Mouse (Mus musculus) thymus, adult 18-20 months (tissue): ENCODE data around the gene Upf1.

ENCODE experiments used
- DNase-seq, 2 experiments: peaks; one replicate each; pipeline ENCODE4 v3.0.0; 2022; ENCODE audit warnings: mixed read lengths in 2 of 2

Gene Upf1

DNA sequence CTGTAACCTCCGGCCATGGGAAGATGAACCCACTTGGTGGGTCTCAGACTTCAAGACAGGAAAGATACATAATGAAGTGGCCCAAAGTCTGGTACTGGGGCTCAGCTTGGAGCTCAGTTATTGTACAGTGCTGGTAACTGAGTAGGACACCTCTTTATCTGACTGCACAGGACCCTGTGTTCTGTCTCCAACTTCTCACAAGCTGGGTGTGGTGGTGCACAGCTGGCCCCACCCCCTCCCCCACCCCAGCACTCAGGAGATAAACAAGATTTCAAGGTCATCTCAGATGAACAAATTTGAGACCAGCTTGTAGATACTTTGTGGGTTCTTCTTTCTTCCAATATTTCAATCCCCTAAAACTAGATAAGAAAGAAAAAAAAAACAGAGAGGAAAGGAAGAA is 3.0 kb upstream of the Upf1 start:
- DNase-seq: no peak

DNA sequence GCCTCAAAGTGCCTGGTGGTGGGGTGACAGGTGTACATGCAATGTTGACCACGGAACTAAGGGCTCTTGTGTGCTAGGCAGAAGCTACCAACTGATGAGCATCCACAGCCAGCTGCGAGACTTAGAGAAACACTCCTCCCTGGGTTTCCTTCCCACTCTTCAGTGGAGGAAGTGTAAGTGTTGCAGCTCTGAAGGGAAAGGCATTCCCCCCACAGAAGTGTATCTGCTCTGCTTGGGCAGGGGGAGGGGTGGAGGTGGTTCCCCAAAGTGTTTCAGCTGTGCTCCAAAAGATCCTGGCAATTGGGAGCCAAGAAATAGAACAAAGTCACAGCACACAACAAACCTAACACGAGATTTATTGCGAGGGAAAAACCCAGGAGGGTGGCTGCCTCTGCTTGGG is 926 bp upstream of the Upf1 start:
- no peak for DNase-seq

DNA sequence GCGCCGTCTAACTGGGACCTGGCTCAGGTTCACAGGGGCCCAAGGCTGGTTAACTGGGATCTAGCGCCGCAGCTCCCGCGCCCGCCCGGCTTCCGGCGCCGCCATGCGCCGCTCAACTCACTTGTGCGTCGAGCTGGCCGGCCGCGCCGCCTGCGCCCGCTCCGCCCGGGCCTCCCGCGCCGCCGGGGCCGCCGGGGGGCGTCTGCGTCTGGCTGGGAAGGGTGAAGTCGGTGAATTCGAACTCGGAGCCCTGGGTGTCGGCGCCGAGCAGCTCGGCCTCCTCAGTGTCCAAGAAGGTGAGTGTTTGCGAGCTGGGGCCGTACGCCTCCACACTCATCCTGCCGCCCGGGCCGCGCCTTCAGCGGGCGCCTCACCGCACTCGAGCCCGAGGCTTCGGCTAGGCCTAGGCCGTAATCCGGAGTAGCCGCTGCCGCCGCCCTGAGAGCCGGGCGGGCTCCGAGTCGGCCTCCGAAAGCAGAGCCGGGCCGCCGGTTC is 374 bp downstream of the Upf1 start:
- peak; percentile 42 to 51 for DNase-seq

DNA sequence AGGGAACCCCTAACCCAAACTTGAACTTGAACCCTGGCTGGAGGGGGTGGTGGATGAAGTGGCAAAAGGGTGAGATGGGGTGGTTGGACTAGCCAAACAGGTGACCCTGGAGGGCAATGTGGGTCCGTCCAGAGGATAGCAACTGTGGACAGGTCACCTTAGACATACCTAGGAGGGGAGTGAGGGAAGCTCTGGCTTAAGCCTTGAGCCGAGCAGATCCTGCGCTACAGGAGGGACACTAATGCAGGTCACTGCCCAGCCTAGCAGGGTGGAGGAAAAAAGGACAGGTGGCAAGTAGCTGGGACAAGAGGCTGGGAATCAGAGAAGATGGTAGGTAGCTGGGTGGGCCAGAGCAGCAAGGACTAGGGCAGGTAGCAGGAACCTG is 1.1 kb downstream of the Upf1 start:
- no peak for DNase-seq

DNA sequence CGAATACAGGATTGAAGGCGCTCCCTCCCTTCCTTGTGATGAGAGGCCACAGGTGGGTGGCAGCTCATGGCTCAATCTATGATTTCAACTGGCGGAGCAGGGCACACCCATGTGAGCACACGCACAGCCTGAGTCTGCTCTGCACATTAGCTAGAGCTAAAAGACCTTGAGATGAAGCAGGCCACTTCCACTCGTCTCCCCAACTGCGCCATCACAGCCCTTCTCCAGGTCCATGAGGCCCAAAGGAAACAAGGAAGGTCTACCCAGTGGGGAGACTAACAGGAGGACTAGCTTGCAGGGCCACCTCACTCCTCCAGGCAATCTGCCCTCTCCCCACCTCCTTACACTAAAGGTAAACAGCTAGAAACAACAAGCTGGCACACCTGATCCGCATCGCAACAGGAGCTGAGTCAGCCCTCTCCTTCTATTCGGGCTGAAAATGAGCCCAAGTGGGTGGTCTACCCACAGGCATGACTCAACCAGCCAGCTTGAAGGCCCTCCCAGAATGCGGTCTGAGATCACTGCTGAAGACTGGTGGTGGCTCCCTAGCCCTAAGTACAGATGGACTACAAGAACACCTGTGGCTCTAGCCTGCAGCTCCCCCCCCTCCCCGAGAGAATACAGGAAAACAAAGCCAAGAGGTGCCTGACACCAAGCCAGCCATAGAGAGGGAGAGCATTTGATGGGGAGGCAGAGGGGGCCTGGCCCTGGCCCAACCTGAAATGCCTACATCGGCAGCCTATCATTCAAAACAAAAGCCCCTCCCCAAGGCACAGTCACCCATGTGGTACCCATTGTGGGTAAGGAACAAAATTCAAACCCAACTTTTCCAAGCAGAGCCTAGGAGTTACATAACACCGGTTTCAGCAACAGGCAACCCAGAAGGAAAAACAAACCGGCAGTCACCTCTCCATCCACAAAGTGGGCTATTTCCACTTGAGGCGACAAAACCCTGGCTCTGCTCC is 1.8 kb downstream of the Upf1 start:
- DNase-seq: no peak

DNA sequence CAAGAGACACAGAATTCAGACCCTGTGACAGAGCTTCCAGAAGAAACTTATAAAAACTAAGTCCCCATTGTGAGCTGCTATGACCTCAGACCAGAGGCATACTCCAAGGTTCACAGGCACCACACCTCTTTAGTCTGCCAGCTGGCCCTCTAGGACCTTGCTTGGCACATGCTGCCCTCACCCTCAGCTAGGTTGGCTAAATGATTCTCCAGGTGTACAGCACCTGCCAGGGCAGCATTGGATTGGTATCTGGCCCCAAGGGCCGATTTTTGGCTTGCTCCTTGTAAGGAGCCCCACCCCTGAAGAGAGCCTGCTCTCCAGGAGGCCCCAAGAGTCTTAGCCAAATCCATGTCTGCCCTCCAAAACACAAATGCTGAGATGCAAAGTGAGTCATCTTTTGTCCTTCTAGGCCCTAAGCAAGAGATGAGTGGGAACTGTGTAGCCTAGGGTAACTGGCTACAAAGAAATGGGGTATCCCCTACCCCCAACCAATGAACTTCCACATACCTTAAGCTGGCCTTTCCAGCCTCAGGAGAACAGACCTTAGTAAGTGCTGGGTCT is 5.1 kb downstream of the Upf1 start:
- no peak for DNase-seq

DNA sequence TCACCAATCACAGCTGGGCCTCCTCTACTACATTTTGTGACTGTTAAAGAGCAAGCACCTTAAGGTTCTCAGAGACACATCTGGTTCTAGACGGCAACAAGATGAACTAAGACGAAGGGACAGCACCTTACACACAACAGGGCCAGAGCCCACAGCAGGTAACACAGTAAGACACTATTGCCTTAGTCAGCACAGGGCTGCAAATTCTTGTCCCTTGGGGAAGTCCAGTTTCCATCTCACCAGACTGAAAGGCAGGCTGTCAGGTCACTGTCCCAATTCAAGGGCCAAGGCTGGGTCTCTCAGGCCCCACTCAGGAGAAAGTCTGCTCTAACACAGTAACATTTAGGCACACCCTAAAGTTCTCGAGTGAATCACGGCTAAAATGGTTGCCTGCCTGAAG is 5.6 kb downstream of the Upf1 start:
- DNase-seq: no peak

DNA sequence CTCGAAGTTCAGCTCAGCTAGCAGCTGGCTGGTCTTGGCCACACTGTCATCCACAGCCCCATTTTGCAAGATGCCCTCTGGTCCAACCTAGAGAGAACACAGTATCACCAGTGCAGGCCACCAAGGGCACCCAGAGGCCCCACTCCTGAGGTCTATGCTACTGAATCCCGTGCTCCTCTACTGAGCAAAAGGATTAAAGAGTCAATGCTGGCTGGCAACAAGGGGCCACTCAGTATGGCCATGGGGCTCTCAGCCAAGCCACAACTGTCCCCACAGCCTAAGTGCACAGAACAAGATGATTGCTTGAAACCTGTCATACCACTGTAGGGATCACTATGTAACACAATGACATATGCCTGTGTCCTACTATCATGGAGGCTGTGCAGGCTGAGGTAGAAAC is 8.8 kb downstream of the Upf1 start:
- DNase-seq: no peak

DNA sequence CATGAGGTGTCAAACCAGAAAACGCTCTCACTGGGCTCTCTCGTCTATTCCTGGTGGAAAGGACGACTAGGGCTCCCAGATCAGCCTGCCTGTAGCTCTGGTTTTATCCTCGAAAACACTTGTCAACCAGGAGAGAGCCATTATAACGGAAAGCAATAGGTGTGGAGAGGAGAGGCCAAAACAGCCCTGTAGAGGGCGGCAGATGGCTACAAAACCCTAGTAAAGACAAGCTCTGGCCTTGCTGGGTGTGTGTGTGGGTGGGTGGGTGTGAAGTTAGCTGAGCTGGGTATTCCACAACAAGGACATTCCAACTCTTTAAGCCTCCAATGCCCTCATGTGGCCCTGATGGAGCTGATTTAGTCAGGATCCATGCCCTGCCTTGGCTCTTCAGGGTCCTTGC is 9.4 kb downstream of the Upf1 start:
- DNase-seq: no peak

DNA sequence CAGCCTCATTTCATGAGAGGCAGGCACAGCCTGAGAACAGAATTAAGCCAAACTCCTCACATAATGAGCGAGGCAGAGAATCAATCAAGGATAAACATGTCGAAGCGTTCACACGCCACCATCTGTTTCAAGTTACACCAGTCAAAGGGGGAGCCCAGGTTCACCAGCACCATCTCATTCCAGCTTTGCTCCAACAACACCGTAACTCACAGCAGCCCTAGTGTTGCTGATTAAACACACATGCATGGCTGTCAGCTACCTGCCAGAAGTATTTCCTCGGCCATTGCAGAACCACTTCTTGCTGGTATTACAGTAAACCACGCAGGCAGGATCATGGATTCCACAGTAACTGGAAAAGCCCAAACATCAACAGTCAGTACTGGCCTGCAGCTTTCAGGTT is 10.0 kb downstream of the Upf1 start:
- DNase-seq: no peak

DNA sequence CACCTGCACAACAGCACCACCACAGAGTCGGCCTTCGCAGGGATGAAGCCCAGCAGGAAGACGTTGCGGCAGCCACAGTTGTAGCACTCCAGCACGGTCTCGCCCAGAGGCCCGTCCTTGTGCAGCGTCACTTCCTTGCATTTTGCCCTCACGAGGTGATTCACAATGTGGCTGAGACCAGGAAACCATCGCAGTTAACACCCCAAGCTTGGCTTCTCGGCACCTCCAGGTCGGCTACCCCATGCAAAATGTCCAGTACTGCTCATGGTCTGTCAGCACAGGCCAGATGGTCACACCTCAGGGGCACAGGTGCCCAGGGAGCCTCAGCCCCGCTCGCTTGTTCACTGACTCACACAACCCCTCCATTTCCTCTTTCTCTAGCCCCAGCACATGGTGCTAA is 11.1 kb downstream of the Upf1 start:
- DNase-seq: no peak

DNA sequence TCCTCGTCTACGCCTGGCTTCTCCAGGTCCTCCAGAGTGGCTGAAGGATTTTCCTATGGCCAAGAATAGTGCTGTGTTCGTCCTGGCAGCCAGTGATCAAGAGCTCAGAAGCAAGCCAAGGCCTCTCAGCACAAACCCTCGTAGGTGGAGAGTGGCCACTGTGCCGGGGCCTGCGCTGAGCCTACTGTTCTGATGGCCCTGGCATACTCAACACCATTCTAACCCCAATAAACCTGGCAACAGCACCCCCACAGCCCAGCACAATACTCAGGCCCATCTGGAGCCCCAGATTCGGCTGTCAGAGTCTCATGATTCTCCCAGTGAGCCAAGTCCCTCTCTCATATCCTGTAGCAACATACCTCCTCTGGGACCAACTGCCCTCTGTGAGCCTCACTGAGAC is 12.4 kb downstream of the Upf1 start:
- DNase-seq: no peak

DNA sequence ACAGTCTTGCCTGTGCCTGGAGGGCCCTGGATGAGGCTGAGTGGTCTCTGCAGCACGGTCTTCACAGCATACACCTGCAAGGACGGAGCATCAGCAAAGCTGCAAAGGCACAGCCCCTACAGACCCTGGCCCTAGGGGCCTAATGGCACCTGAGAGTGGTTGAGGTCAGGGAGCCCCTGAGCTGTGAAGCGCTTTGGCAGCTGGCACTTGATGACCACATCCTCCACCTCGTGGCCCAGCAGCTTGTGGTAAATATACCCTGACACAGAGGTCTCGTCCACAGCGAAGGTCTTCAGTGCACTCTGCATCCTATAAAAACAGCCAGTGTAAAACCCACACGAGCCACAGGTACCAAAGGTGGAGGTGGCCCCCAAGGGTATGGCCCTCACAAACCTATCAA is 14.1 kb downstream of the Upf1 start:
- no peak for DNase-seq

DNA sequence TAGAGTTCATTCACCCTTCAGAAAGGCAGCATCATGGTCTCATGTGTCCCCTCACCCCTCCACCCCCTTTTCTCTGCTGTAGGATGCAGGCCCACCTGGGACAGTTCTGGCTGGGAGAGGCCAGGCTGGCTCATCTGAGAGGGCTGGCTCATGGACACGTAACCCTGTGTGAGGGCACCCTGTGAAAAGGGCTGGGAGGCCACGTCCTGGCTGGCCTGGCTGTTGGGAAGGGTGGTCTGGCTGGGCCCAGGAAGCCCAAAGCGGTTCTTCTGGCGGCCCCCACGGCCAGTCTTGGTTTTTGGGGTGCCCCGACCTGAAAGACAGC is 20.2 kb downstream of the Upf1 start:
- no peak for DNase-seq

DNA sequence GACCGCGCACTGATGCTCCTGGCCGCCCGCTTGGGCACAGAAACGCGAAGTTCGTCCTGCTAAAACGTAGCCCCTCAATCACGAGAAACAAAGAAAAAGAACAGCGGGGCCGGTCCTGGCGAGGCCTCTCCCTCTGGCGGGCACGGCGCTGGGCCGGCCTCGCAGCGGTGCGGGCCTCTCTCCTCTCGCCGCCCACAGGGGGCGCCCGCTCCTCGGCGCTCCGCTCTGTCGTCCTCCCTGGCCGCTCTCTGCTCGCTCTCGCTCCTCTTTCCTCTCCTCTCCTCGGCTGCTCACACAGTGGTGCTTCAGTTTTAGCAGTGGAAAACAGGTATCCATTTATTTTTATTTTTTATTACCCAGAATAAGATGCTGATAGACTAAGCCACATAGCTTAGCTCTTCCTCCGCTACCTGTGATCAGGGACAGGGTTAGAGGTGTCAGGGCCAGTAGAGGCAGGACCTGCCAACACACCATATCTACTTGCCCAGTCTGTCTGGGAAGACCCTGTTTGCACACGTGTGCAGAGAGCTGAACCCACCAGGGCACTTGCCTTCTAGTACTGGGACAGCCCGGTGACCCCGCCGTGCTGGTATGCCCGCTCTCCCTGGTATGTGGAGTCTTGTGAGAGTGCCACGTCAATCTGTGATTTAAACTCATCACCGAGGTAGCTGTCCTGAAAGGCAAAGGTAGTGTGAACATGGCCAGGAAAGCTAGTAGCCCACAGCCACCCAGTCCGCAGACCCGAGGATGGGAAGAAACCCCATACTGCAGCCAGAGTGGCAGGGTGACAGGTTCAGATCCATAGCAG is 20.8 kb downstream of the Upf1 start:
- no peak for DNase-seq

DNA sequence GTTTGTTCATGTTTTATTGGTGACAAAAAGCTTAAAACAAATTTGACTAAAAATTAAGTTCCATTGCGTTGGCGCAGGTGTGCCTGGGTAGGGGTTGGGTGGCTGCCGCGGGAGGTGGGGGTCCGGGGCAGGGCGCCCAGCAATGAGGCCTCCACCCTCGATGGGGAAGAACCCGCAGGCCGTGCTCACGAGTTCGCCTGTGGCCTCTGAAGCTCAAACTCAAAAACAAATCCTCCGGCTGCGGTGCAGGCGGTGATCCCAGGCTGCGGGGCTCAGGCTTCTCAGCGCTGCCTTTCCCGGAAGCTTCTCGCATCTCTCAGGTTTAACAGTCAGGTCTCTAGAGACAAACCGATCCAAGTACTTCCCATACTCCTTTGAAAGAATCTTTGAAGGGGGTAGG is 21.6 kb downstream of the Upf1 start:
- no peak for DNase-seq

DNA sequence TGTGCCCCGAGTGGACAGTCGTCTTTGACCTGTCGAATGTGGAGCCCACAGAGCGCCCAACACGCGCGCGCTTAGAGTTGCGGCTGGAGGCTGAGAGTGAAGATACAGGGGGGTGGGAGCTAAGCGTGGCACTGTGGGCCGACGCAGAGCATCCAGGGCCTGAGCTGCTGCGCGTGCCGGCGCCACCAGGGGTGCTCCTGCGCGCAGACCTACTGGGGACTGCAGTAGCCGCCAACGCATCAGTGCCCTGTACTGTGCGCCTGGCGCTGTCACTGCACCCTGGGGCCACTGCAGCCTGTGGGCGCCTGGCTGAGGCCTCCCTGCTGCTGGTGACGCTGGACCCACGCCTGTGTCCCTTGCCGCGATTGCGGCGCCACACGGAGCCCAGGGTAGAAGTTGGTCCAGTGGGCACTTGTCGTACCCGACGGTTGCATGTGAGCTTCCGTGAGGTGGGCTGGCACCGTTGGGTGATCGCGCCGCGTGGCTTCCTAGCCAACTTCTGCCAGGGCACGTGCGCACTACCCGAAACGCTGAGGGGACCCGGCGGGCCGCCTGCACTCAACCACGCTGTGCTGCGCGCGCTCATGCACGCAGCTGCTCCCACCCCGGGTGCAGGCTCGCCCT is 22.2 kb downstream of the Upf1 start:
- no peak for DNase-seq

DNA sequence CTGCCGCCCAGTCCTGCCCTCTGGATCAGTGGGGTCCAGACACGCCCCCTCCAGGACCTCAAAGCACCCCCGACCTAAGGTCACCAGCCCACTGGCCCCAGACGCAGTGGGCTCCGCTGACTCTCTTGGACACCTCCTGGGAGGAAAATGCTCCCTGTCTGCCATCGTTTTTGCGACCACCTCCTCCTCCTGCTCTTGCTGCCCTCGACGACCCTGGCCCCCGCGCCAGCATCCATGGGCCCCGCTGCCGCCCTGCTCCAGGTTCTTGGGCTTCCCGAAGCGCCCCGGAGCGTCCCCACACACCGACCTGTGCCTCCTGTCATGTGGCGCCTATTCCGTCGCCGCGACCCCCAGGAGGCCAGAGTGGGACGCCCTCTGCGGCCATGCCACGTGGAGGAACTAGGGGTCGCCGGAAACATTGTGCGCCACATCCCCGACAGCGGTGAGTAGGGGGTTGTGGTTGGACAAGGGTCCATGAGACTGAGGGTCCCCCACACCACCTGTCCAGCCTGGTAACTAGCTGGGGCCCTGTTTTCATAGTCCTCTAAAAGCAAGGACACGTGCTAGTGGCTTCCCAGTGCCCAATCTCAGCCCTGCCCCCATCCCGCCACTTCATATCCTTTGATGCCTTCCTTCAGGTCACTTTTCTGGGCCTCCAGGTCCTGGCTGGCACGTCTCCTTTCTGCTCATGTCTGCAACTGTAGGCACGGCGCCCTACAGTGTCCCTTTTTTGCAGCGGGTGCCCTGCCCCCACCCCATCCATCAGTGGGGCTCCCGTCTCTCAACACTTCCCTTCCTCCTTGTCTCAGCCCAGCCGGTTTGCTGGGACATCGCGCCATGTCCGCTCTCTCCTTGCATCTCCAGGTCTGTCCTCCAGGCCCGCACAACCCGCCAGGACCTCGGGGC is 23.0 kb downstream of the Upf1 start:
- DNase-seq: no peak

DNA sequence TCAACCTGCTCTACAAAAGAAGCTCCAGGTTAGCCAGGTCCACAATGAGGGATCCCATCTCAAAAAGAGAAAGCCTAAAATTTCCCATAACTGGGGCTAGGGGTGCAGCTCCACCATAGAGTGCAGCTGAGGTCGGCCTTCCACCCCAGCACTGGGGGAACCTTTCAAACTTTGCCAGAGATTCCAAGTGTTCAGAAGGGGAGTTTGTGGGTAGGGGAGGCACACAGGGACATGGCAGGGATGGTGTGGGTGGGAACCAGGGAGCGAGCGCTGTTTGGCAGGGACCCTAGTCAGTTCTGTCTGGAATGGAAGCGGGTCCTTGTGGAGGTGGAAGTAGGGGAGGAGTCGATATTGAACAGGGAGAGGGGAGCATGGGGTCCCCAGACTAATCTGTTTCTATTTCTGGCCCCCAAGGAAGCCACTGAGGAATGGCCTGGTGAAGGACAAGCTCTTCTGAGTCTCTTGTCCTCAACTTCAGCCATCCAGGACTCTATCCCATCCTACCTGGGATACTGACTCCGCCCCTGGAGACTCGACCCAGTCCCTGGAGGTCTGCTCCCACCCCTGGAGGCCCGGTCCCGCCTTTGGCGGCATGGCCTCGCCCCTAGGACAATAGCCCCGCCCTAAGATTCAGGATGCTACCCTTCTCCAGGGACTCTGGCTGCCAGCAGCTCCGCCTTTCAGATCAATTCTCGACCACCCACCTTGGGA is 23.8 kb downstream of the Upf1 start, which contains the start of gene Gdf1:
Gdf1 (plus strand) TSS at position 694 of the 711 bp plus-strand sequence.
- DNase-seq: no peak

DNA sequence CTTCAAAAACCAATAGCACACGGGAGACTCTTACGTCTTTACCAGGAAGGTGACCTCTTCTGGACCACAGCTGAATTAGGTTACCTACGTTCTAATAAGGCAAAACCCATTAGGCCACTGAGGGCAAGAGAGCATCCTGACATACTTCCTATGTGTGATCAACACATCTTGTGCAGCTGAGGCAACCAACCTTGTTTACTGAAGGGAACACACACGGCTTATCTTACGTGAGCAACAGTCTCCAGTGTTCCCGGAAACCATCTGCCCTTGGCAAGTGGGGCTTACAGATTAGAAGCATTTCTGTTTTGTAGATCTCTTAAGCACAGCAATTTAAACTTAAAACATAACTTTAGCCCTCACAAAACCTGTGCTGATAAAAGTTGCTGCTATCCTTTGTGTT is 25.6 kb downstream of the Upf1 start:
- DNase-seq: no peak

DNA sequence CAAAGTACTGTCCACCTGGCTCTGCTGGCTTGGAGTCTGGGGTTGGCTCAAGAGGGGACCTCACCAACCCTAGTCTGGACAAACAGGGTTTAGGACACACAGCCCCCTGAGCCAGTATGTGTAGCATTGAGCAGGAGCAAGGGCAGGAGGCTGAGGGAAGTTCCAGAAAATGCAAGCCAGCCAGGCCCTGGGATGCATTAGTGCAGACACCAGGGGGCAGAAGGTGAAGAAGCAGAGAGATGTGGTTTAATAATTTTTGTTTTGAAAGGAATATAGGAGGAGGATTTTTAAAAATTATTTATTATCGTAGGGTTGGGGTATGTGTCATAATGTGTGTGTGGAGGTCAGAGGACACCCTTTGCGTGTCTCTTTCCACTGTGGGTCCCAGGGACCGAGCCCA is 29.4 kb downstream of the Upf1 start:
- DNase-seq: no peak
